9 mouse cellular contexts compared by ENCODE assay signal in genomic region chr7:80208738-80209430, GRCm38 (mm10). TPM values are rescaled to one million over a fixed set of nuclear protein-coding genes. Genes with fewer than 3 reads are reported as not detected.
DNase-seq lines count a peak whose midpoint lies in the region; ATAC-seq and TF ChIP-seq lines count a peak whose summit lies in the region.
"Had no signal": no experiment of that assay in that cellular context is flagged by ENCODE, and none has a peak within 500 bp of the region (broad histone marks: within the 10 kb centered on the region; RNA-seq: fewer than 3 reads in every experiment).

No protein-coding gene starts in this region.

- TF ChIP-seq EP300 in heart, adult 2 months (IDR thresholded peaks at IDR 0.05; ENCODE audit: insufficient read depth, low read depth, low read length): no peak

- H3K36me3 ChIP-seq in neural tube, embryonic 11.5 days (ENCODE audit: control insufficient read depth, insufficient read depth, low read length): no peaks in the 10 kb centered on the region
- H3K36me3 ChIP-seq in heart, adult 2 months (ENCODE audit: control insufficient read depth, insufficient read depth, low read length): no peaks in the 10 kb centered on the region
- H3K36me3 ChIP-seq in liver, embryonic 12.5 days: peaks cover 36% of the 10 kb centered on the region
- H3K36me3 ChIP-seq in spleen, adult 2 months (ENCODE audit: control insufficient read depth, insufficient read depth, low read length): peaks cover 4% of the 10 kb centered on the region; the same call in 1 of the 2 replicates
- H3K36me3 ChIP-seq in midbrain, embryonic 13.5 days: peaks cover 13% of the 10 kb centered on the region
- H3K36me3 ChIP-seq in hindbrain, embryonic 14.5 days (replicated peaks; ENCODE audit: control insufficient read depth, insufficient read depth): peaks cover 12% of the 10 kb centered on the region

- no peak for TF ChIP-seq CTCF in heart, adult 2 months (IDR thresholded peaks at IDR 0.05)
- no peak for TF ChIP-seq CTCF in spleen, adult 2 months (IDR thresholded peaks at IDR 0.05; ENCODE audit: extremely low read depth, insufficient read depth, insufficient read length, insufficient replicate concordance)

- 90% methylated on average over 10 of the region's 10 CpGs for WGBS in neural tube, embryonic 11.5 days
- 29% methylated on average over 10 of the region's 10 CpGs for WGBS in heart, adult 2 months
- WGBS in liver, embryonic 12.5 days (ENCODE audit: insufficient replicate concordance): 20% methylated on average over 10 of the region's 10 CpGs
- 19% methylated on average over 10 of the region's 10 CpGs for WGBS in spleen, adult 2 months
- 83% methylated on average over 10 of the region's 10 CpGs for WGBS in midbrain, embryonic 13.5 days
- WGBS in hindbrain, embryonic 14.5 days: 84% methylated on average over 10 of the region's 10 CpGs

- no peaks in the 10 kb centered on the region for H3K9me3 ChIP-seq in neural tube, embryonic 11.5 days (ENCODE audit: control insufficient read depth, low read length)
- H3K9me3 ChIP-seq in liver, embryonic 12.5 days (replicated peaks): no peaks in the 10 kb centered on the region
- H3K9me3 ChIP-seq in midbrain, embryonic 13.5 days: no peaks in the 10 kb centered on the region
- H3K9me3 ChIP-seq in hindbrain, embryonic 14.5 days (ENCODE audit: control insufficient read depth, low read length): no peaks in the 10 kb centered on the region
- H3K9me3 ChIP-seq: limb, embryonic 12.5 days had no signal

- H3K9ac ChIP-seq in neural tube, embryonic 11.5 days (ENCODE audit: low read length): no peak overlapping the region
- peak overlapping the region; percentile 16; the same call in 1 of the 2 replicates for H3K9ac ChIP-seq in heart, adult 2 months (ENCODE audit: low read depth, low read length)
- peak overlapping the region; percentile 75 for H3K9ac ChIP-seq in liver, embryonic 12.5 days
- no peak overlapping the region for H3K9ac ChIP-seq in midbrain, embryonic 13.5 days (replicated peaks)
- no peak overlapping the region for H3K9ac ChIP-seq in hindbrain, embryonic 14.5 days
- H3K9ac ChIP-seq: limb, embryonic 12.5 days had no signal

- H3K79me2 ChIP-seq in heart, adult 2 months (replicated peaks; ENCODE audit: control insufficient read depth, insufficient read depth, low read length): no peaks in the 10 kb centered on the region

- no peaks in the 10 kb centered on the region for H3K27me3 ChIP-seq in neural tube, embryonic 11.5 days (ENCODE audit: control insufficient read depth, insufficient read depth, low read length)
- H3K27me3 ChIP-seq in heart, adult 2 months (ENCODE audit: control insufficient read depth, insufficient read depth, low read length): no peaks in the 10 kb centered on the region
- H3K27me3 ChIP-seq in liver, embryonic 12.5 days (replicated peaks): no peaks in the 10 kb centered on the region
- no peaks in the 10 kb centered on the region for H3K27me3 ChIP-seq in spleen, adult 2 months (ENCODE audit: control insufficient read depth, insufficient read depth, low read length)
- H3K27me3 ChIP-seq in midbrain, embryonic 13.5 days: no peaks in the 10 kb centered on the region
- H3K27me3 ChIP-seq in hindbrain, embryonic 14.5 days (ENCODE audit: control insufficient read depth, insufficient read depth, low read length): no peaks in the 10 kb centered on the region
- H3K27me3 ChIP-seq: limb, embryonic 12.5 days had no signal

- no peak for ATAC-seq in neural tube, embryonic 11.5 days (ENCODE audit: insufficient read depth, low FRiP score, low TSS enrichment)
- peak; percentile 88 for ATAC-seq in liver, embryonic 12.5 days
- ATAC-seq in midbrain, embryonic 13.5 days: no peak
- ATAC-seq in hindbrain, embryonic 14.5 days (ENCODE audit: low FRiP score): no peak

- H3K4me1 ChIP-seq in neural tube, embryonic 11.5 days (ENCODE audit: control insufficient read depth, insufficient read depth, low read length): no peaks in the 10 kb centered on the region
- peaks cover 7% of the 10 kb centered on the region for H3K4me1 ChIP-seq in heart, adult 2 months (ENCODE audit: control insufficient read depth, insufficient read depth, low read length)
- H3K4me1 ChIP-seq in liver, embryonic 12.5 days: peaks cover 97% of the 10 kb centered on the region
- H3K4me1 ChIP-seq in spleen, adult 2 months (ENCODE audit: control insufficient read depth, insufficient read depth, insufficient read length): peaks cover 74% of the 10 kb centered on the region
- peaks cover 55% of the 10 kb centered on the region for H3K4me1 ChIP-seq in midbrain, embryonic 13.5 days (replicated peaks)
- peaks cover 27% of the 10 kb centered on the region for H3K4me1 ChIP-seq in hindbrain, embryonic 14.5 days (replicated peaks; ENCODE audit: control insufficient read depth, insufficient read depth, low read length)

- H3K4me2 ChIP-seq in neural tube, embryonic 11.5 days (ENCODE audit: low read depth): no peak overlapping the region
- peak overlapping the region; percentile 87 for H3K4me2 ChIP-seq in liver, embryonic 12.5 days
- no peak overlapping the region for H3K4me2 ChIP-seq in midbrain, embryonic 13.5 days (replicated peaks)
- no peak overlapping the region for H3K4me2 ChIP-seq in hindbrain, embryonic 14.5 days (replicated peaks)
- H3K4me2 ChIP-seq: limb, embryonic 12.5 days had no signal

- no peak overlapping the region for H3K27ac ChIP-seq in neural tube, embryonic 11.5 days (ENCODE audit: low read depth, low read length)
- no peak overlapping the region for H3K27ac ChIP-seq in heart, adult 2 months
- H3K27ac ChIP-seq in liver, embryonic 12.5 days: peak overlapping the region; percentile 100
- peak overlapping the region; percentile 88 for H3K27ac ChIP-seq in spleen, adult 2 months (ENCODE audit: insufficient read depth, low read length)
- H3K27ac ChIP-seq in midbrain, embryonic 13.5 days: no peak overlapping the region
- H3K27ac ChIP-seq in hindbrain, embryonic 14.5 days: no peak overlapping the region

- no peak for DNase-seq in neural tube, embryonic 11.5 days (ENCODE audit: low spot score)
- no peak for DNase-seq in neural tube, embryonic 10.5 days (ENCODE audit: extremely low spot score, low spot score)
- peak; percentile 50 to 65 for DNase-seq in heart, adult 2 months
- DNase-seq in spleen, adult 2 months (ENCODE audit: low read depth in 1 of 2, low spot score in 2 of 2): no peak
- DNase-seq in adipocyte (ENCODE audit: low spot score): no peak
- no peak for DNase-seq in hindbrain, embryonic 14.5 days (ENCODE audit: low spot score)

- 0 out of 2 replicates have a peak overlapping the region, but pooled peaks have one; percentile 8 for H3K4me3 ChIP-seq in neural tube, embryonic 11.5 days (ENCODE audit: low read depth, low read length)
- no peak overlapping the region for H3K4me3 ChIP-seq in heart, adult 2 months
- H3K4me3 ChIP-seq in liver, embryonic 12.5 days: peak overlapping the region; percentile 42
- H3K4me3 ChIP-seq in spleen, adult 2 months (ENCODE audit: extremely low read depth, insufficient read depth, insufficient read length): peak overlapping the region; percentile 21
- no peak overlapping the region for H3K4me3 ChIP-seq in midbrain, embryonic 13.5 days (replicated peaks)
- no peak overlapping the region for H3K4me3 ChIP-seq in hindbrain, embryonic 14.5 days (replicated peaks; ENCODE audit: low read length)
- H3K4me3 ChIP-seq: limb, embryonic 12.5 days had no signal

- intact Hi-C loops in heart, adult 2 months (cut with DNase I): no loop called here

- TF ChIP-seq POLR2A in heart, adult 2 months (IDR thresholded peaks at IDR 0.05; ENCODE audit: insufficient read depth, low read depth, low read length): no peak
- TF ChIP-seq POLR2A in spleen, adult 2 months (IDR thresholded peaks at IDR 0.05; ENCODE audit: low read depth, low read length): no peak

RNA-seq across cellular contexts. Expression of gene Sema4b, which starts 22.2 kb away (rescaled TPM):
- 10.5 and 12.1 TPM in 2 replicates for polyA plus RNA-seq in neural tube, embryonic 11.5 days (2014; fragmentation: Nextera tagmentation; extraction: Ambion mirVana)
- 10 to 100 TPM; 10.5 to 11.4 TPM for total RNA-seq in heart, adult 2 months (2021)
- polyA plus RNA-seq in heart, adult 2 months (2012; rRNA removed): 10.5 and 12.3 TPM in 2 replicates
- 16.9 and 17.9 TPM in 2 replicates for polyA plus RNA-seq in liver, embryonic 12.5 days (2016; fragmentation: Nextera tagmentation; extraction: Ambion mirVana)
- 69.5 and 81.3 TPM in 2 replicates for polyA plus RNA-seq in spleen, adult 2 months (2012; rRNA removed)
- 22.8 and 24.0 TPM in 2 replicates for polyA plus RNA-seq in midbrain, embryonic 13.5 days (2015; fragmentation: Nextera tagmentation; extraction: Ambion mirVana)
- 17.4 and 19.7 TPM in 2 replicates for polyA plus RNA-seq in hindbrain, embryonic 14.5 days (2014; fragmentation: Nextera tagmentation; extraction: Ambion mirVana)

RNA-seq across cellular contexts. Expression of gene Cib1, which starts 23.7 kb away (rescaled TPM):
- polyA plus RNA-seq in neural tube, embryonic 11.5 days (2014; fragmentation: Nextera tagmentation; extraction: Ambion mirVana): 53.2 and 65.5 TPM in 2 replicates
- 10 to 100 TPM; 14.1 to 16.1 TPM for total RNA-seq in heart, adult 2 months (2021)
- 35.1 and 38.4 TPM in 2 replicates for polyA plus RNA-seq in heart, adult 2 months (2012; rRNA removed)
- polyA plus RNA-seq in liver, embryonic 12.5 days (2016; fragmentation: Nextera tagmentation; extraction: Ambion mirVana): 97.5 and 99.2 TPM in 2 replicates
- 117 and 118 TPM in 2 replicates for polyA plus RNA-seq in spleen, adult 2 months (2012; rRNA removed)
- 30.1 and 38.1 TPM in 2 replicates for polyA plus RNA-seq in midbrain, embryonic 13.5 days (2015; fragmentation: Nextera tagmentation; extraction: Ambion mirVana)
- 29.8 and 41.1 TPM in 2 replicates for polyA plus RNA-seq in hindbrain, embryonic 14.5 days (2014; fragmentation: Nextera tagmentation; extraction: Ambion mirVana)

RNA-seq across cellular contexts. Expression of gene Gdpgp1, which starts 23.8 kb away (rescaled TPM):
- polyA plus RNA-seq in neural tube, embryonic 11.5 days (2014; fragmentation: Nextera tagmentation; extraction: Ambion mirVana): 4.5 and 4.9 TPM in 2 replicates
- 1 to 10 TPM; 1.5 to 2.2 TPM for total RNA-seq in heart, adult 2 months (2021)
- 1.4 and 1.5 TPM in 2 replicates for polyA plus RNA-seq in heart, adult 2 months (2012; rRNA removed)
- polyA plus RNA-seq in liver, embryonic 12.5 days (2016; fragmentation: Nextera tagmentation; extraction: Ambion mirVana): 3.9 and 4.4 TPM in 2 replicates
- 3.0 and 3.7 TPM in 2 replicates for polyA plus RNA-seq in spleen, adult 2 months (2012; rRNA removed)
- 4.2 and 4.3 TPM in 2 replicates for polyA plus RNA-seq in midbrain, embryonic 13.5 days (2015; fragmentation: Nextera tagmentation; extraction: Ambion mirVana)
- polyA plus RNA-seq in hindbrain, embryonic 14.5 days (2014; fragmentation: Nextera tagmentation; extraction: Ambion mirVana): 3.4 and 3.8 TPM in 2 replicates

RNA-seq across cellular contexts. Expression of gene Ttll13, which starts 37.3 kb away (rescaled TPM):
- 1.3 and 2.1 TPM in 2 replicates for polyA plus RNA-seq in neural tube, embryonic 11.5 days (2014; fragmentation: Nextera tagmentation; extraction: Ambion mirVana)
- under 1 TPM; 0.23 to 0.39 TPM for total RNA-seq in heart, adult 2 months (2021)
- 0.20 and 0.23 TPM in 2 replicates for polyA plus RNA-seq in heart, adult 2 months (2012; rRNA removed)
- polyA plus RNA-seq in liver, embryonic 12.5 days (2016; fragmentation: Nextera tagmentation; extraction: Ambion mirVana): 0.61 and 1.0 TPM in 2 replicates
- 0.25 and 0.31 TPM in 2 replicates for polyA plus RNA-seq in spleen, adult 2 months (2012; rRNA removed)
- 1.9 and 2.0 TPM in 2 replicates for polyA plus RNA-seq in midbrain, embryonic 13.5 days (2015; fragmentation: Nextera tagmentation; extraction: Ambion mirVana)
- polyA plus RNA-seq in hindbrain, embryonic 14.5 days (2014; fragmentation: Nextera tagmentation; extraction: Ambion mirVana): 1.3 and 1.7 TPM in 2 replicates

RNA-seq across cellular contexts. Expression of gene Ngrn, which starts 52.1 kb away (rescaled TPM):
- 42.9 and 43.3 TPM in 2 replicates for polyA plus RNA-seq in neural tube, embryonic 11.5 days (2014; fragmentation: Nextera tagmentation; extraction: Ambion mirVana)
- 10 to 100 TPM; 22.9 to 27.2 TPM for total RNA-seq in heart, adult 2 months (2021)
- 16.8 and 26.2 TPM in 2 replicates for polyA plus RNA-seq in heart, adult 2 months (2012; rRNA removed)
- polyA plus RNA-seq in liver, embryonic 12.5 days (2016; fragmentation: Nextera tagmentation; extraction: Ambion mirVana): 42.0 and 45.6 TPM in 2 replicates
- polyA plus RNA-seq in spleen, adult 2 months (2012; rRNA removed): 14.9 and 21.5 TPM in 2 replicates
- polyA plus RNA-seq in midbrain, embryonic 13.5 days (2015; fragmentation: Nextera tagmentation; extraction: Ambion mirVana): 63.8 and 64.3 TPM in 2 replicates
- 67.8 and 70.4 TPM in 2 replicates for polyA plus RNA-seq in hindbrain, embryonic 14.5 days (2014; fragmentation: Nextera tagmentation; extraction: Ambion mirVana)

Comparison
In these comparisons a context has a peak if more than half of its experiments do, and no peak if none do; other contexts are left out.
1. DNase-seq: peak in heart, adult 2 months (2 of 2); none in neural tube, embryonic 11.5 days (single experiment), neural tube, embryonic 10.5 days (single experiment), spleen, adult 2 months (0 of 2), adipocyte (single experiment) and hindbrain, embryonic 14.5 days (single experiment).
2. H3K27ac ChIP-seq: peak in liver, embryonic 12.5 days (single experiment) and spleen, adult 2 months (single experiment); none in neural tube, embryonic 11.5 days (single experiment), heart, adult 2 months (single experiment), midbrain, embryonic 13.5 days (single experiment) and hindbrain, embryonic 14.5 days (single experiment).
3. H3K4me3 ChIP-seq: peak in neural tube, embryonic 11.5 days (single experiment), liver, embryonic 12.5 days (single experiment) and spleen, adult 2 months (single experiment); none in heart, adult 2 months (single experiment), midbrain, embryonic 13.5 days (single experiment) and hindbrain, embryonic 14.5 days (single experiment).
4. H3K9ac ChIP-seq: peak in heart, adult 2 months (single experiment) and liver, embryonic 12.5 days (single experiment); none in neural tube, embryonic 11.5 days (single experiment), midbrain, embryonic 13.5 days (single experiment) and hindbrain, embryonic 14.5 days (single experiment).